Mouse (Mus musculus) limb, embryonic 10.5 days (tissue): Measurements from ENCODE around the gene Mbd6. TPM values are rescaled to one million over a fixed set of nuclear protein-coding genes. Genes with fewer than 3 reads are reported as not detected.
"Not testable (repeated sequence)": the region's sequence is repeated elsewhere in the genome, so short reads cannot be mapped to it uniquely, and the experiment has no call there.

Experiments used
- DNase-seq: peaks from one replicate; pipeline ENCODE4 v3.0.0-alpha.2; 2017; ENCODE audit warnings: low spot score
- H3K27ac ChIP-seq: fragments of 300-500 bp; sonication (generic); 2 replicates; pipeline ENCODE4 v1.5.1; 2016; ENCODE audit warnings: mild to moderate bottlenecking
- H3K27me3 ChIP-seq: fragments of 300-500 bp; sonication (generic); 2 replicates; pipeline ENCODE4 v1.6.1; 2016; ENCODE audit warnings: low read depth, mild to moderate bottlenecking; ENCODE audit not compliant: poor library complexity, severe bottlenecking
- H3K36me3 ChIP-seq: fragments of 300-500 bp; sonication (generic); 2 replicates; pipeline ENCODE4 v1.6.1; 2016; ENCODE audit warnings: mild to moderate bottlenecking, moderate library complexity
- H3K4me1 ChIP-seq: fragments of 300-500 bp; sonication (generic); 2 replicates; pipeline ENCODE4 v1.6.1; 2016
- H3K4me3 ChIP-seq: fragments of 300-500 bp; sonication (generic); 2 replicates; pipeline ENCODE4 v1.5.1; 2016; ENCODE audit warnings: mild to moderate bottlenecking, moderate library complexity
- H3K9me3 ChIP-seq: fragments of 300-500 bp; sonication (generic); replicated peaks from 2 replicates; pipeline ENCODE4 v1.6.1; 2016; ENCODE audit warnings: mild to moderate bottlenecking
- WGBS: fragments of 180-500 bp; shearing (Covaris S2); methylation state at CpG from one replicate; pipeline ENCODE4 v1.1.7; 2016; 5-methylcytosine and 5-hydroxymethylcytosine counted together
- polyA plus RNA-seq: library from polyadenylated mRNA; unstranded; fragments of >200 nt; fragmentation: Nextera tagmentation; extraction: Ambion mirVana; gene quantifications from 2 replicates; pipeline ENCODE4 v1.2.1, GENCODE M21; 2016

The Mbd6 gene
- polyA plus RNA-seq, 1 experiment from 2014 or later: 16.7 TPM

- peak overlapping the region; percentile 89 for H3K27ac ChIP-seq
- WGBS: 39% methylated on average over 23 of the region's 23 CpGs
- H3K4me3 ChIP-seq: peak overlapping the region; percentile 96
- H3K36me3 ChIP-seq: peaks cover 43% of the 10 kb centered on the region
- no peak for DNase-seq
- H3K4me1 ChIP-seq: peaks cover 15% of the 10 kb centered on the region
- no peaks in the 10 kb centered on the region for H3K27me3 ChIP-seq
- H3K9me3 ChIP-seq: no peaks in the 10 kb centered on the region
These were observed 22.0 kb upstream of the Mbd6 start for GRCm38 (mm10) chr10:127310523-127311475.

DNA sequence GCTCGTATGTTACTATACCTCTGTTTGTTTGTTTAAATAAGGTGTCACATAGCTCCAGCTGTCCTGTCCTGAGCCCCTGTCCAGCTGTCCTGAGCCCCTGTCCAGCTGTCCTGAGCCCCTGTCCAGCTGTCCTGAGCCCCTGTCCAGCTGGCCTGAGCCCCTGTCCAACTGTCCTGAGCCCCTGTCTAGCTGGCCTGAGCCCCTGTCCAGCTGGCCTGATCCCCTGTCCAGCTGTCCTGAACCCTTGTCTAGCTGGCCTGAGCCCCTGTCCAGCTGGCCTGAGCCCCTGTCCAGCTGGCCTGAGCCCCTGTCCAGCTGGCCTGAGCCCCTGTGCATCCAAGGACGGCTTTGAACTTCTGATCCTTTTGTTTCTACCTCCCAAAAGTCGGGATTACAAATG is 20.3 kb upstream of the Mbd6 start:
- WGBS: 91% methylated on average over 3 of the region's 3 CpGs
- not testable (repeated sequence) for DNase-seq, H3K9me3 ChIP-seq

GRCm38 (mm10) chr10:127303136-127303535 is 14.3 kb upstream of the Mbd6 start:
- no peak for DNase-seq
- H3K4me3 ChIP-seq: no peak overlapping the region
- 95% methylated on average over 11 of the region's 11 CpGs for WGBS

More for the DNA sequence above, 20.3 kb upstream of the Mbd6 start:
- not testable (repeated sequence) for H3K27ac ChIP-seq, H3K27me3 ChIP-seq, H3K4me3 ChIP-seq
- Histone ChIP-seq H3K4me1 (peaks cover 15% of the 10 kb centered on the region), H3K36me3 (peaks cover 60% of the 10 kb centered on the region)

GRCm38 (mm10) chr10:127300361-127300760 is 11.5 kb upstream of the Mbd6 start:
- WGBS: 95% methylated on average over 6 of the region's 6 CpGs
- no peak for DNase-seq
- Histone ChIP-seq H3K27ac (no peak overlapping the region), H3K4me1 (no peaks in the 10 kb centered on the region), H3K4me3 (no peak overlapping the region), H3K36me3 (peaks cover 99% of the 10 kb centered on the region), H3K27me3 (no peaks in the 10 kb centered on the region), H3K9me3 (no peaks in the 10 kb centered on the region)

More at GRCm38 (mm10) chr10:127303136-127303535, 14.3 kb upstream of the Mbd6 start:
- Histone ChIP-seq H3K36me3 (peaks cover 99% of the 10 kb centered on the region), H3K9me3 (no peaks in the 10 kb centered on the region), H3K4me1 (no peaks in the 10 kb centered on the region), H3K27ac (no peak overlapping the region), H3K27me3 (no peaks in the 10 kb centered on the region)

DNA sequence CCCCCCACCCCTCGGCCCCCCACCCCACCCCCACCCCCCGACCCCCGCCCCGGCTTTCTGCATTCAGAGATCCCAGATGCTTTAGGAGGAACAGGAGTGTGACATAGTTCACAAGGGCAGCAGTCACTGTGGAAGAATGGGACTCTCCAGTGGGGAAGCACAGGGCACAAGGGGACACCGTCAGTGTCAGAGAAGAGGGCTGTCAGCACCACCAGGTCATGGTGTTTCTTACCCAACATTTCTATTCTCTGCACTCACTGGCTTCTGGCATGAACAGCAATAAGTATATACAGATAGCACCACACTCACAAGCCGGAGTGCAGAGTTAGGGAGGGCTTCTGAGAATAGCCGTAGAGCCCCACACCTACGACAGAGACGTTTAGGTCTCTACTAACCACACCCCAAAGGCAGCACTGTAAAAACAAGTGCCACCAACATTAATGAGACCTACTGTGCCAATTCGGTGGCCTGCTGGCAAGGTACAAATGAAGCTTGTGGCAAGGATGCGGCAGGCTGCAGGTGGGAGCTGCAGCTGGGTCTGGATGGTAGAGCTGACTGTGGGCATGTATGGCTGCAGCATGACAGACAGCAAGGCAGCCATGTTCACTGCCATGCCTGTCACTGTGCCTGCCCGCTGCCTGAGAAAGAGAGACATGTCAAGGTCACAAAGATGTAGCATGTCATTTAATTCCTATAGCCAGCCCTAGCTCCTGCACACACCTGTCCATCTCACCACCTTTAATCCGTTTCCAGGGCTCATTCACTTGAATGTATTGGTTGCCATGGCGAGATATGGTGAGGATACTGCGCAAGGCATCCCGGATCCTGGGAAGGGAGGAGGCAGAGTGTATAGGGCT is 8.4 kb upstream of the Mbd6 start:
- Histone ChIP-seq H3K27me3 (no peaks in the 10 kb centered on the region), H3K9me3 (no peaks in the 10 kb centered on the region), H3K4me3 (no peak overlapping the region), H3K4me1 (peaks cover 4% of the 10 kb centered on the region), H3K36me3 (peaks cover 98% of the 10 kb centered on the region), H3K27ac (no peak overlapping the region)
- DNase-seq: no peak
- WGBS: 93% methylated on average over 16 of the region's 16 CpGs

DNA sequence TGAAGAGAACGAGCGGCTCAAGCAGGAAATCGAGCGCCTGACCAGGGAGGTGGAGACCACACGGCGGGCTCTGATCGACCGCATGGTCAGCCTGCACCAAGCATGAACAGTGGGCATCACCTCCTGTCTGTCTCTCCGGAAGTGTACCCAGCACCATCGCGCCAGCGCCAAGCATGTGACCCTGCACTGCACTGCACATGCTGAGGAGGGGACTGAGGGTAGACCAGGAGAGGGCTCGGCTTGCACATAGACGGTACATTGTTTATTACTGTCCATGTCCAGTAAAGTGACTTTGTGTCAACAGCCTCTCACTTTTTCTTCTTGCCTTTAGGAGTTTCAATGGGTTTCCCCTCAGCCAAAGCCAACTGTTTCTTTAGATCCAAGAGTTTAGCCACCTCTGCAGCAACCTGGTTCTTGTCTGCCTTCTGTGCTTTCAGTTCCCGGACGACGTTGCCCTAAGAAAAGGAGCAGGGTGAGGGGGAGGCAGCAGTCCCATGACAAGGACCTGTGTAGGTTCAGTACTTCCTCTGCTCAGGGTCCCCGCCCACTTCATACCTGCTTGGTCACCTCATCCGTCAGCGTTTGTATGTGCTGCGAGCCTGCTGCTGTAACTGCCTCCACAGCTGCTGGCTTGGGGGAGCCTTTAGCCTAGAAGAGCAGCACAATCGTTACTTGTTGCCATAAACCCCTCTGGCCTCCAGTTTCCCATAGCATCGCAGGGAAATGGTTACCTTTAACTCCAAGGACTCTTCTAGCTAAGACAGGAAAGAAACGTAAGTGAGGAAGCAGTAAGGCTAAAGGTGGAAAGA is 7.4 kb upstream of the Mbd6 start:
- no peak overlapping the region for H3K4me3 ChIP-seq
- H3K9me3 ChIP-seq: no peaks in the 10 kb centered on the region
- peaks cover 14% of the 10 kb centered on the region for H3K4me1 ChIP-seq
- 93% methylated on average over 24 of the region's 24 CpGs for WGBS
- no peaks in the 10 kb centered on the region for H3K27me3 ChIP-seq
- H3K27ac ChIP-seq: no peak overlapping the region
- H3K36me3 ChIP-seq: peaks cover 91% of the 10 kb centered on the region
- no peak for DNase-seq

DNA sequence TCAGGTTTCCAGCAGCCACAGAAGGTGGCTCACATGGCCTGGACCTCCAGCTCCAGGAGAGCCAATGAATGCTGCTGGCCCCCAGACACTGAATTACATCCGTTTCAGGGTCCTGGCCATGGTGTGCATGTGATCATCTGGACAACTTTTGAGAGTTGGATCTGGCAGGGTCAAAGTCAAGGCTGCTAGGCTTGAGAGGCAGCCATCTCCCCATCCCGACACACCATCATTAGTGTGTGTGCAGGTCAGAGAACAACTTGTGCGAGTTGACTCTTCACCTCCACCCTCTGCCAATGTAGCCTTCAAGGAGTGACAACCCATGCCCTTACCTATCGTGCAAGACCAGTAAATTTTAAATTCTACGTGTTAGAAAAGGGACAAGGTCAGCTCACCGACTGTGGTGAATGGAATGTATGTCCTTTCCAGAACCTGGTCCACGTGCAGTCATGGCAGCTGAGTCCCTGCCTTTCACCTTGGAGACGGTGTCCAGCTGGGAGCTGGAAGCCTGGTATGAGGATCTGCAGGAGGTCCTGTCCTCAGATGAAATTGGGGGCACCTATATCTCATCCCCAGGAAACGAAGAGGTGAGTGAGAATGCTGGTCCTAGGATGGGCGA is 6.2 kb upstream of the Mbd6 start:
- H3K9me3 ChIP-seq: no peaks in the 10 kb centered on the region
- H3K36me3 ChIP-seq: peaks cover 79% of the 10 kb centered on the region
- H3K4me3 ChIP-seq: no peak overlapping the region
- 93% methylated on average over 10 of the region's 10 CpGs for WGBS
- H3K27ac ChIP-seq: no peak overlapping the region
- H3K27me3 ChIP-seq: no peaks in the 10 kb centered on the region
- H3K4me1 ChIP-seq: peaks cover 21% of the 10 kb centered on the region
- DNase-seq: no peak

GRCm38 (mm10) chr10:127293590-127294113 is 4.8 kb upstream of the Mbd6 start:
- no peak overlapping the region for H3K27ac ChIP-seq
- H3K4me3 ChIP-seq: no peak overlapping the region

GRCm38 (mm10) chr10:127292987-127293538 is 4.2 kb upstream of the Mbd6 start:
- H3K27me3 ChIP-seq: no peaks in the 10 kb centered on the region
- H3K4me1 ChIP-seq: peaks cover 34% of the 10 kb centered on the region
- H3K27ac ChIP-seq: no peak overlapping the region
- WGBS: 92% methylated on average over 6 of the region's 6 CpGs
- no peaks in the 10 kb centered on the region for H3K9me3 ChIP-seq
- peaks cover 61% of the 10 kb centered on the region for H3K36me3 ChIP-seq
- DNase-seq: no peak
- H3K4me3 ChIP-seq: no peak overlapping the region

More at GRCm38 (mm10) chr10:127293590-127294113, 4.8 kb upstream of the Mbd6 start:
- DNase-seq: no peak
- H3K9me3 ChIP-seq: no peaks in the 10 kb centered on the region
- peaks cover 34% of the 10 kb centered on the region for H3K4me1 ChIP-seq
- H3K36me3 ChIP-seq: peaks cover 66% of the 10 kb centered on the region
- WGBS: 82% methylated on average over 3 of the region's 3 CpGs
- H3K27me3 ChIP-seq: no peaks in the 10 kb centered on the region

- Histone ChIP-seq H3K4me1 (peaks cover 45% of the 10 kb centered on the region), H3K4me3 (peak overlapping the region; percentile 75), H3K27me3 (no peaks in the 10 kb centered on the region), H3K27ac (peak overlapping the region; percentile 95; the same call in 1 of the 2 replicates), H3K36me3 (peaks cover 55% of the 10 kb centered on the region), H3K9me3 (no peaks in the 10 kb centered on the region)
- WGBS: 66% methylated on average over 5 of the region's 5 CpGs
- no peak for DNase-seq
These were observed 3.2 kb upstream of the Mbd6 start for GRCm38 (mm10) chr10:127291881-127292638.
